Mouse (Mus musculus) common myeloid progenitor, adult 5-6 weeks (primary cell): ENCODE results near the gene Ndufaf7. TPM values are rescaled to one million over a fixed set of nuclear protein-coding genes. Genes with fewer than 3 reads are reported as not detected.

Experiments used
- ATAC-seq: replicated peaks from 2 replicates; pipeline ENCODE4 v1.8.0; 2016; ENCODE audit warnings: low read depth, mild to moderate bottlenecking, moderate TSS enrichment, inconsistent platforms; ENCODE audit not compliant: poor library complexity, severe bottlenecking
- total RNA-seq: library from RNA; stranded (forward); fragments of 200-1000, 187-1606 nt; gene quantifications from 2 replicates; pipeline ENCODE4 v1.2.3, GENCODE M21; 2017

The Ndufaf7 gene
- 42.6 and 44.0 TPM in 2 replicates for total RNA-seq

DNA sequence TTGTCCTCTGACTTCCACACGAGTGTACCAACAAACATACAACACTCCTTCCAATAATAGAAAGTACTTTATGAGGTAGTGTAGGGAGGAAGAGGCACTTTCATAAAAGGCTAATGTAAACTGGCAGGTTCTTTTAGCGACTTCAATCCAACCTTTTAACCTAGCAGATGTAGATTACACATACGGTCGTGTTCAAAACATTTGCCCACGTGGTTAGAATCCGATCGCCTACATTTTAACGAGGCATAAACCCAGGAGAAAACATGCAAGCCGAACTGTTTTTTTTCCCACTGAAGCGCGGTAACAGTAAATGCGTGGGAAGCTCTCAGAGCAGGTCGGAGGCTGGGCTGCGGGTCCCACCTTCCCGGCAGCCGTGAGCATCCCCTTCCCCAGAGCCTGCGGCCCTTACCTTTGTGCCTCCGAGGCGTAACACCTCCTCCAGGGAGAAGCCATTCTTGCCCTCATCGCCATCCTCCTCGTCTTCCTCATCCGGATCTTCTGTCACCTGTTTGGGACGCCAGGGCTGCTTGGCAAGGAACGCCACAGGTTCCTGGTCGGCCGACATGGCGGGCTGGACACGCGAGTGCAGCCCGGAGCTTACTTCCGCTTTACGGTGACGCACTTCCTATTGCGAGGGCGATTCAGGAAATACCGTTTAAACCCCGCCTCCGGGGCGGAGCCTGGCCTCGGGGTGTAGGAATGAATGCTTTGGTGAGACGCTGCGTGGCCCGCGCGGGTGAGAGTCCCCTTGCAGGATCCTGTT, at the start of gene Ndufaf7, which contains the start of gene Cebpz:
TSS of gene Ndufaf7 (plus strand) at position 671 of the 763 bp plus-strand sequence.
TSS of gene Cebpz (minus strand) at position 601 of the 763 bp plus-strand sequence.
- peak; percentile 96 for ATAC-seq

DNA sequence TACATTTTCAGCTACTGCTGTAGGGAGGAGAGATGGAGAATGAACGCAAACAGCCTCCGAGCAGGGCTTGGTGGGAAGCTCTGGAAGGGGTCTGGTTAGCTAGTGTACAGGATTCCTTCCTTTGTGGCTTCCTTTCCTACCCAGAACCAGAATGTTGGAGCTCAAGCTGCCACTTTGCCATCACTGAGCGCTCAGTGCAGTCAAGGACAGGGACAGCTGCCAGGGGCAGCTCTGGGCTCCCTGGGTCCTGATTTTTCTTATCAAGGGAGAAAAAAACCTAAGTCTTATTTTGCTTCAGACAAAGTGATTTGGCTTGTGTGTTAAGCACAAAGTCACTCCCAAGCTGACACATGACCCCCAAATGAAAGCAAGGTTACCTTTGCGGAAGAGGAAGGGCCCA, 48.4 kb upstream of the Ndufaf7 start:
- no peak for ATAC-seq

DNA sequence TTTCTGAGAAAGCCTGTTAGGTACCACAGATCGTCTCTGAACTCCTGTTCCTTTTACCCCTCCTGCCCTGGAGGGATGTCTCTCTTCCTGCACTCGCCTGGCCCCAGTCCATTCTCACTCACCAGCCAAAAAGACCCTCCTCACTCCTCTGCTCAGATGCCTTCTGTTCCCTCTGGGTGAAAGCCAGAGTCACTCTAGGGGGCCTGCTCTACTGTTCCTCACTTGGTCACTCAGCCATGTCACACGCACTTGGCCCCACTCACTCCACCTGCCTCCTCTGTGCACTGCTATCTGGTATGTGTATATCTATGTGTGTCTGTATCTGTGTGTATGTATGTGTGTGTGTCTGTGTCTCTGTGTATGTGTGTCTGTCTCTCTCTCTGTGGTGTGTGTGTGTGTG, 47.8 kb upstream of the Ndufaf7 start:
- ATAC-seq = no peak

DNA sequence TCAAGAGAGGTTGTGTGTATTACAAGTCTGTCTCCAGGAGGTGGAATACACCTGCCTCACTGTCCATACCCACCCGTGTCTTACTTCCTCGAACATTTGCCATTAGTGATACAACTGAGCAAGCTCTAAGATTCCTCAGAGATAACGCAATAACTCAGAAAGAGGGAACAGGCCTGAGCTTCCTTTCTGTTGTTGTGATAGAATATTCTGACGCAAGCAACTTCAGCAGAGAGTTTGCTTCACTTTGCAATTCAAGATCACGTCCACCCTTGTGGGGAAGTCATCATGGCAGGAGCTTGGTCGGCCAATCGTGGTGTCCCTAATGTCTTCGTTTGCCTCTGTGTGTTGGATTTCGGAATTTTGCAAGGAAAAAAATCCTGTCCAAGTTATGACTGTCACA, 45.9 kb upstream of the Ndufaf7 start:
- ATAC-seq = no peak

DNA sequence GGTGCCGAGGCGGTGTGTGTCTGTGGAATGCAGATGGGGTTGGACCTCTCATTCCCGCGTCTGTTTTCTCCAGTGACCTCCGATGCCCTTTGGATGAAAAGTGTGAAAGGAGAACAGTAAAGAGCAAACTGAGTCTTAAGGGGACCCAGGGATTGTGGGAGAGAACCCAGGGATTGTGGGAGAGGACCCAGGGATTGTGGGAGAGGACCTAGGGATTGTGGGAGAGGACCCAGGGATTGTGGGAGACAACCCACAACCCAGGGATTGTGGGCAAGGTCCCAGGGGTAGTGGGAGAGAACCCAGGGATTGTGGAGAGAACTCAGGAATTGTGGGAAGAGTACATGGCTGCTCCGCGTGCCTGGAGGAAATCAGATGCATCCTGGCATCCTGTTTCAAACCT, 41.9 kb upstream of the Ndufaf7 start:
- ATAC-seq = no peak

DNA sequence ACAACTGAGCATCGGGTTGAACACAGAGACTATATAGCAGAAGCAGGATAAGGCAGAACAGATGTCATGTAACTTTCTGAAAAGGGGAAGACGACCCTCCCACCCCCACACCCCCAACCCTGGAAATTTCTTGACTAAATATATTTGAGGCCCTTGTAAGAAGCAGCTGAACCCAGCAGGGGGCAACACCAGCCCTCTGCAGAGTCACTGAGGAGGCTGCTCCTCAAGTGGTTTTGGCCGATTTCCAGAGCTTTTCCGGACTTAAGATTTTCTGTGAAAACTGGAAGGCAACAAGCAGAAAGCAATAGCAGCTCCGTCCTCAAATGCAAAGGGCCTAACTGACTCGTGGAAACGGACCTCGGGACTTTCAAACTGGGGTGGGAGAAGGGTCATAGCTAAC, 41.5 kb upstream of the Ndufaf7 start:
- ATAC-seq = peak; percentile 88

DNA sequence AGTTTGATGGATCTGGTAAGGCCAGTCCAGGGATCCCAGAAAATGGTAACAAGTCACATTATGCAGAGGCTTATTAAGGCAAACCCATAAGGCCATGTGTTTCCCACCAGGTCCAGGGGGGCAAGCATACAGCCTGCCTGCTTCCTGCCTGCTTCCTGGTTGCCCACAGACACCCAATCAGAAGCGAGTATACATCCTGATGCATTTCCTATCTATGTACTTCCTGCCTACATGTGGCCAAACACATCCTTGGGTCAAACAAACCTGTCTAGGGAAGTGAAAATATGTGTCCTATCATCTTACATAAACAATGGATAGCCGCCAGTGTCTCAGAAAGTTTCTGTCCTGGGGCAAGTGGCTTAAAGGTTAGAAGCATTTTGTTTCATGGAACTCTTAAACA, 33.8 kb upstream of the Ndufaf7 start:
- ATAC-seq = peak; percentile 42

DNA sequence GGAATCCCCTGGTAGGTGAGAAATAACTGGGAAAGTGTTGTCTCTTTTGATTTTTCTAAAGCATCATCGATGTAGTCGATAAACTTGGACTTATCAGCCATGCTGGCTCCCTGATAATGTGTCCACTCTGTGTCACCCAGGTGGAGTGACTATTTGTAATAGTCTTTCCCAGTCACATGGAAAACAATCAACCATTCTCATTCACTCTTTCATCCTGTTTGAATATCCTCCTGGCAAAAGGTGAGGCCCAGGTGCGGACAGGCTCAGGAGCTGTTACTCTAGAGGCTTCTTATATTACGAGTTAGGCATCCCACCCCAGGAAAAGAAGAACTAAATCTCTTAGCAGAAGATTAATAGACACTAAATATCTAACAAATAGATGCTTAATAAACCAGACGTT, 30.0 kb upstream of the Ndufaf7 start, which contains the start of gene Sult6b1:
TSS of gene Sult6b1 (minus strand) at position 101 of the 400 bp plus-strand sequence.
- no peak for ATAC-seq

DNA sequence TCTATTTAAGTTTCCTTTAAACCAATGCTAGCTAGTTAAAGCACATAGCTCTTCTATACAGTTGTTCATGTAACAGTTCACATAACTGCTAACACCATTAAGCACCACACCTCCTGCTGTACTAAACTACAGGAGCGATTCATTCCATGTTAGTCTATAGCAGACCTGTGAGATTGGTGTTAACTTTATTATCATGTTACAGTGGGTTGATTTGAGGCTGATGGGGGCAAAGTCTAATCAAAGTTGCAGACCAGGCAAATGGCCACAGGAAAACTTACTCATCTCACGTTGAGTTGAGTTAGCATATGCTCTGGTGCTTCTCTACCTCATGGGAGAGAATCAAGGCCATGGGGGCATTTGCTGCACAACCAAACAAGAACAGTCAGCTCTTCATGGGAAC, 27.6 kb upstream of the Ndufaf7 start:
- no peak for ATAC-seq

DNA sequence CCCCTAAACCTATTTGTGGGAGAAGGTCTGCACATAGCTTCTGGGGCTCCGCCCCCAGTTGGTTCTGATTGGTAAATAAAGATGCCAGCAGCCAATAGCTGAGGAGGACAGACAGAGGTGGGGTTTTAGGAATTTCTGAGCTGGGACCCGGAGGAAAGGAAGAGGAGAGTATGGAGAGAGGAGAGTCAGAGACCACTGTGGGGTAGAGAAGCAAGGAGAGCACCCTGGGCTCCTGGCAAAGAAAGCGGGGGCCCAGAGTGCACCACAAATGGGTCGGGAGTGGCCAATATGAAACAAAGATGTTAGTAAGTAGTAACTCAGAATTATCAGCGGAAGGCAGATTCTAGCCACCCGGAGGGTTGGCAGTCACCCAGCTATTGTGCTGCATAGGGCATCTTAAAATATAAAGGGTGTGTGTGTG, 24.1 kb upstream of the Ndufaf7 start:
- ATAC-seq = peak; percentile 26

DNA sequence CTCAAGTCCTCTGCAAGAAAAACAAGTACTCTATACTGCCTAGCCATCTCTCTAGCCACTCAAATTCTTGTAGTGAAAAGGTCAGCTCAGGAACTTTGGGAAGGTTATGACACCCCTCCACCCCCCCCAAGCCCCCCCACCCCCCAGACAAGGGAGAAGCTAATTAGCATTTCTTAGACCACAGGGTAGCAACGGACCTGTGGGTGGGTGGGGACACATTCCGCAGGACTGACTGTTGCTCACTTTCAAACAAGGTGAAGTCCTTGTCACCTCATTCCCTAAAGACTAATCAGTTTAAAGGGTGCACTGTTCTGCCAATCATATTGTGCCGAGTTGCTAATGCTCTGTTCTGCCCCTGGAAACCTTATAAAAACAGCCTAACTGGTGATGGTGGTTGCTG, 23.0 kb upstream of the Ndufaf7 start:
- ATAC-seq = no peak

DNA sequence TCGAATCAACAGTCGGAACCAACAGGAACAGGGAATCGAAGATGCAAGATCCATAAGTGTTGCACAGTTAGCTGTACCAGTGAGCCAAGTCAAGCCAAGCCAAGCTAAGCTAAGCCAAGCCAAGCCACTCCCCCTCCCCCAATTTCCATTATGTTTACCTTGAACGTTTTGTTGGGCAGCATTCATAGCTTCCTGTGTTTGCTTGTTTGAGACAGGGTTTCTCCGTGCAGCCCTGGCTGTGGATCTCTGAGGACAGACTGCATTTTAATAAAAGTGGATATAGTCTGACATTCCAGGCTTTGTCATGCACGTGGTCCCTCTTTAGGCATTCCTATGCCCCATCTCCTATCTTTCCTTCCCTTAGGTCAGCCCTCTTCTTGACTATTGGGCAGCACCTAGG, 21.2 kb upstream of the Ndufaf7 start:
- no peak for ATAC-seq

DNA sequence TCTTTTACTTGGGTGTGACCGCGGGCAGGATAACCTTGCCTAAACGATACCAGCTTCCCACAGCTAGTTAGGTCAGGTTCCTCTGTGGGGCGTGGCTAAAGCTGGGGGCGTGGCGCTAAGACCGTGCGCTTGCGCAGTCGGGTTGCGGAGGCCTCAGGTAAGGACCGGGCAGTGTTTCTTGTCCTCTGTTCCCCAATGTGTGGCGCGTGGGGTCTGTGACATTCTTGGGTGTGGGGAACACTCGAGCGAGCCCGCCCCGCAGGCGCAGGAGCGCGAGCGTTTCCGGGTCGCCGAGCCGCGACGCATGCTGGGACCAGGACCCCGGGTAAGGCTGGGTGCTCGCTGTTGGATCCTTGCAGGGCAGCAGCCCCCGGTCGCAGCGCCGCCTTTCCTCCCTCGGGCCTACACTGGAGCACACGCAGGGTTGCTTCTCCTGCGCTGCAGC, 20.5 kb upstream of the Ndufaf7 start, which contains the start of gene Cebpzos:
TSS of gene Cebpzos (plus strand) at position 132 of the 445 bp plus-strand sequence.
- peak; percentile 90 for ATAC-seq

DNA sequence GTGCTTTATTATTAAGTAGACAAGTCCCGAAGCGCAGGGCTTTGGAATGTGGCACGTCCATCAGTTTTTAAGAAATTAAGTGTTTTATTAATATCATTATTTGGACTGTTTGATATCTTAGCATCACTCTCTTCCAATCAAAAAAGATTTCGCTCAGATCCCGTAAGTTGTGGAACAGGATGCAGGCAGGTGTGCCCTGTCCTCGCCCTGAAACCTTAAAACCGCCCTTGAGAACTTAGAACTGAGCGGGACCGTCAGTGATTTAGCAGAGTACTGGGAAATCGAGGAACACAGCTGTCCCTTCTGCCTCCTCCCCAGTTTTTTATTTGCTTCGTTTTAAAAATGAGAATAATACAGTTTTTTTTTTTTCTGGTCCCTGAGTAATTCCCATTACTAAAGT, 20.0 kb upstream of the Ndufaf7 start:
- no peak for ATAC-seq

DNA sequence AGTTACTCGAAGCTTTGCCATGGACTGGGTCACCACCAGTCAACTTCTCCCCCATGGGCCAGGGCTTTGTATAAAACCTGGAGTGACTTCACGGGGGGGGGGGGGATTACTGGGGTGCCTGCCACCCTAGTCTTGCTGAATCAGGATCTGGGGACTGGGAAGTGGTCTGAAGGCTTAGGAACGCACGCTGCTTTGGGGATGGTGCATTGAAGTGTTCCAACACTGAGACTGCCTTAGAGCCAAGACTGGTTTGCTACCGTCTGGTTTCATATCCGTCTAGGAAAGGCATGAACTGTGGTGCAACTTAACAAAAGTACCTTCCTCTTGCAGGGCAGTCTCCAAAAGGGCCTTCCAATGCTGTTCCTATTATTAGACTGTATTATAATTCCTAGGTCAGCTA, 19.2 kb upstream of the Ndufaf7 start:
- ATAC-seq = no peak

DNA sequence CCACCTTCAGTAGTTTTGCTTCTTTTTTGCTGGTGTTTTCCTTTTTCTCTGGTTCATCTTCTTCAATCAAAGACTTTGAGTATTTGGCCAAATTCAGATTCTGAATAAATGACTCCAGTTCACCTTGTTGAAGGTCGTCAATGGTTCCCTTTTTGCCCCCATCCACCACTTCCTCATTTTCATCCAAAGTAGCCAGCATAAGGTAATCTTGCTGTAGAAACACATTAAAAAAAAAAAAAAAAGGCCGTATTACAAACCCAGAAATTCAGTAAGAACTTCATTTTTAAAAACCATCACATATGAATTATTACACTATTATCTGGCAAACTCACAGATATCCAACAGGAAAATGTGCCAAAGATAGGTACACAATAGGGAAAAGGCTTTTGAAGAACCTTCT, 1.1 kb upstream of the Ndufaf7 start:
- ATAC-seq = no peak

DNA sequence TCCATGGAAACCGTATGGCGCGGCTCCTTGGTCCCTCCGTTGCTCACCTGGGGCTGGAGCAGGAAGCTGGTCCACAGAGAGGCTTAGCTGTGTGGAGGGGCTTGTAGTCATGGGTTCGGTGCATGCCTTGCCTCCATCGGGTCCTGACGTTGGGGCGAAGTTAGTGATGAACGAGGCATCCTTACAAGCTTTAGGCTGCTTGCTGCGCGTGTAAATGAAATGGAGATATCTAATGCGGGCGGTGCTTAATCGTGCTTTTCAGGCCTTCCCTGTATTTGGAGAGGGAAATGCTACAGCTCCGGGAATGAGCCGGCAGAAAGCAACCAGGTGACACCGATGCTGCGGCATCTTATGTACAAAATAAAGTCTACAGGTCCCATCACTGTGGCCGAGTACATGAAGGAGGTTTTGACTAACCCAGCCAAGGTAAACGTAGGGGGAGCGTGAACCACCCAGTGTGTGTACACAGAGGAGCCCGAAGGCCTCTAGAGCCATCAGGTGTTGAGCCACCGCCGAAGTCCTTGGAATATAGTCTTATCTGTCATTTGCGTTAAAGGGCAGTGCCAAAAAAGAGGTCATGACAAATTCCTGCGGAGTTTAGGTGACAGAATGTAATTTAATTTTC, 405 bp downstream of the Ndufaf7 start:
- ATAC-seq = no peak

DNA sequence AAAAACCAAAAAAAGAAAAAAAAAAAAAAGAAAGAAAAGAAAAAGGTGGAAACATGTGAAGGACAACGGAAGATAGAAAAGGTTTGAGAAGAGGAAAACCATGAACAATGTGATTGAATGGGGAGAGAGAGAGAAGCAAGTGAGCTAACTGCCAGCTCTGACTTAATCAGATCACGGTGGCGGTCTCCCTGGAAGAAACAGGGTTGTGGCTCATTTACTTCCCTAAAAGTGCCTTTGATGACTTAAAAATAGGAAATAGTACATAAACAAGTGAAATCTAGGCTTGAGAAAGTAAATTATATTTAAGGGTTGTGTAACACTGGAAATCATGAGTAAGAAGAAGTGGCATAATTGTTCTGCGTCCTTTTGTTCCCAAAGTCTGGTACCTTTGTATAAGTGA, 2.0 kb downstream of the Ndufaf7 start:
- peak; percentile 31 for ATAC-seq

DNA sequence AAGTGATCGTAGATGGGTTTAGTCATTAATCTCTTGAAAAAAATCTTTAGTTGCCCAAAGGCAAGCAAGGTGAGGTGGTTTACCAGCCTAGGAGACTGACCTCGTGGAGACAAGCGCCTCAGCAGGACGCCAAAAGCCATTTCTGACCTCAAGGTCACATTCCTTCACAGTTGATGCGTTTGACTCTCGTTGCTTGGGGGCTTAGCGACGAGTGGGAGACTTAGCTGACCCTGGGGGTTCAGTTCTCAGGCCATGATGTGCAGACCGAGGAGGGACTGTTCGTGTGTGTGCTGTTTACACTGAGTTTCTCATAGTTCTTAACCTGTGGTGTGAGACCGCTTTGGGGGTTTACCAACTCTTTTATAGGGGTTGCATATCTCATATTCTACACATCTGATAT, 5.6 kb downstream of the Ndufaf7 start:
- ATAC-seq = no peak

DNA sequence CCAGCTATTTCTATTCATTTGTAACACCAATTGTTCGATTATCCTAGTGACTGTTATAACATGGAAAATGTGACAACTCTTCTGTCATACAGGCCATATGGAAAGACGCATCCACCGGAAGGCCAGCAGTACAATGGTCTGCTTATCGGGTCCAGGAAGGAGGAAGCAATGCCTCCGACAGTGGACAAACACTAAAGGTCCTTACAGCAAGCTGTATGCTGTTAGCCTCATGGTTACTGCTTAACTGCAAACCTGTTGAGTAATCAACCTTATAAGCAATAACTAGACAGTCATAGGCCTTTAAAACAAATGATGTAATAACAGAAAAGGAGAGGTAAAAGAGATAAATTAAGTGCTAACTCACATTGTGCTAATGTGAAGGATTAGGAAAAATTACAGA, 14.3 kb downstream of the Ndufaf7 start:
- ATAC-seq = no peak

DNA sequence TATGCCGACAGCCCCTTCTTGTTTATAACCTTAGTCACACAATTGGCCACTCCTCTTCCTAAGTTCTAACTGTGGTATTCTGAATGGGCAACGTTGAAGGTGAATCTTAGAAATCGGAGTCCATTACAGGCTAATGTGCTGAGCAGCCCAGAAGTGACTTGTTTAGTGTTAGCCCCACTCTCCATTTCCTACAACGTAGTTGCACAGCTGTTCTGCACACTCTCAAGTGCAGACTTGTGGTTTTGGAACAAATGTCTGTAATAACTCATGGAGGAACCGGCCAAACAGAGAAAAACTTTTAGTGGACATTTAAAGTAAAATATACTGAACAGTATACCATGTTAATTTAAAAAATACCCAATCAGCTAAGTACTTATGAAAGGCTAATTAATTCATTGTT, 15.1 kb downstream of the Ndufaf7 start:
- no peak for ATAC-seq

DNA sequence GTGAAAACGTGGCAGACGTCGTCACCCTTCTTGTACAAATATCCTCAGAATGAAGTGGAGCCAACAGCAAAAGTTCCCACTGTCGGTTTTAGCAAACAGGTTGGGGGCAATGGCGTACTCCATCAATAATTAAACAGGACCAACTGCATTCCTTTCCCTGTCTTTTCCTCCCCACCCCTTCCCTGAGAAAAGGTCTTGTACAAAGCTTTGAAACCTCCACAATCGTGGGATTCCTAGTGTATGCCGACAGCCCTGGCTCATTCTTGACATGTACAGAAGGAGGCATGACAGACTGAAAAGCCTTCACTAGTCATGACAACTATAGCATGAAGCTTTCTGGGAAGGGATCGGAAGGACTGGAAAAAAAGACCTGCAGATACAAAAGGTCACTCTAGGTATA, 16.3 kb downstream of the Ndufaf7 start:
- ATAC-seq = no peak
